Mouse (Mus musculus) bone marrow, adult 2 months (tissue): ENCODE measurements around the gene Trak1.

ENCODE experiments used
- CTCF ChIP-seq: fragments of 200-500 bp; IDR thresholded peaks from 2 replicates; pipeline ENCODE4 v1.5.1; 2011; ENCODE audit warnings: low read length, control low read depth; ENCODE audit not compliant: control insufficient read depth, insufficient read depth
- POLR2A ChIP-seq: fragments of 200-500 bp; IDR thresholded peaks from 2 replicates; pipeline ENCODE4 v1.6.1; 2011; ENCODE audit warnings: low read depth, mild to moderate bottlenecking, control low read depth, low read length, borderline replicate concordance; ENCODE audit not compliant: control insufficient read depth

- TF ChIP-seq CTCF = peak; percentile 51
- no peak for TF ChIP-seq POLR2A
Observed at GRCm38 (mm10) chr9:121479453-121479852, 182.2 kb downstream of the Trak1 start.
